Mouse (Mus musculus) ES-Bruce4 (cell line): ENCODE measurements around the gene Dstyk. TPM values are rescaled to one million over a fixed set of nuclear protein-coding genes. Genes with fewer than 3 reads are reported as not detected.
A peak's percentile ranks its signal among the peaks of the same experiment; 100 is the strongest.
"Not testable (repeated sequence)": the region's sequence is repeated elsewhere in the genome, so short reads cannot be mapped to it uniquely, and the experiment has no call there.

ENCODE experiments used
- H3K27ac ChIP-seq: 2 replicates; pipeline ENCODE4 v1.5.1; 2012; ENCODE audit warnings: low read length, inconsistent platforms; ENCODE audit not compliant: insufficient read depth
- H3K27me3 ChIP-seq: 2 replicates; pipeline ENCODE4 v1.6.1; 2012; ENCODE audit warnings: mild to moderate bottlenecking, low read length, inconsistent platforms; ENCODE audit not compliant: control insufficient read depth, poor library complexity, insufficient read depth, severe bottlenecking
- H3K36me3 ChIP-seq: 2 replicates; pipeline ENCODE4 v1.6.1; 2012; ENCODE audit warnings: inconsistent platforms, mild to moderate bottlenecking, low read length, moderate library complexity; ENCODE audit not compliant: control insufficient read depth, poor library complexity, insufficient read depth, severe bottlenecking
- H3K4me1 ChIP-seq: one replicate; pipeline ENCODE4 v1.8.1; 2011; ENCODE audit warnings: low read length; ENCODE audit not compliant: control insufficient read depth, insufficient read depth
- H3K4me3 ChIP-seq: 2 replicates; pipeline ENCODE4 v1.5.1; 2011; ENCODE audit warnings: low read depth, mild to moderate bottlenecking, low read length
- H3K9ac ChIP-seq: 2 replicates; pipeline ENCODE4 v1.6.1; 2012; ENCODE audit warnings: low read depth, mild to moderate bottlenecking, inconsistent platforms; ENCODE audit not compliant: poor library complexity, severe bottlenecking
- H3K9me3 ChIP-seq: replicated peaks from 2 replicates; pipeline ENCODE4 v1.6.1; 2012; ENCODE audit warnings: mild to moderate bottlenecking, low read length, inconsistent platforms; ENCODE audit not compliant: control insufficient read depth, poor library complexity, insufficient read depth, severe bottlenecking
- CTCF ChIP-seq: IDR thresholded peaks from one replicate; pipeline ENCODE4 v1.8.1; 2011; ENCODE audit warnings: low read depth, low read length
- EP300 ChIP-seq: IDR thresholded peaks from 2 replicates; pipeline ENCODE4 v1.6.1; 2011; ENCODE audit warnings: low read depth, low read length; ENCODE audit not compliant: insufficient read depth
- POLR2A ChIP-seq: IDR thresholded peaks from one replicate; pipeline ENCODE4 v1.8.1; 2011; ENCODE audit warnings: low read length; ENCODE audit not compliant: insufficient read depth
- polyA plus RNA-seq: library from polyadenylated mRNA; stranded (reverse); fragments of >200 nt; gene quantifications from 2 replicates; pipeline ENCODE4 v1.2.4, GENCODE M21; 2011; ENCODE audit warnings: low read depth; ENCODE audit not compliant: missing spikeins, insufficient read depth, insufficient read length

The Dstyk gene
- polyA plus RNA-seq, 1 experiment: 19.9 TPM

GRCm38 (mm10) chr1:132437389-132437788 lies 20.0 kb downstream of the Dstyk start:
- peaks cover 2% of the 10 kb centered on the region; the same call in 1 of the 2 replicates for H3K36me3 ChIP-seq
- H3K4me3 ChIP-seq: no peak overlapping the region
- H3K27ac ChIP-seq: no peak overlapping the region
- TF ChIP-seq EP300: no peak
- TF ChIP-seq CTCF: no peak
- no peak for TF ChIP-seq POLR2A
- H3K27me3 ChIP-seq: no peaks in the 10 kb centered on the region
- no peaks in the 10 kb centered on the region for H3K9me3 ChIP-seq
- no peaks in the 10 kb centered on the region for H3K4me1 ChIP-seq
- H3K9ac ChIP-seq: no peak overlapping the region

- Histone ChIP-seq H3K36me3 (peaks cover 2% of the 10 kb centered on the region; the same call in 1 of the 2 replicates), H3K9me3 (no peaks in the 10 kb centered on the region), H3K27ac (no peak overlapping the region), H3K4me1 (no peaks in the 10 kb centered on the region), H3K4me3 (no peak overlapping the region), H3K27me3 (no peaks in the 10 kb centered on the region), H3K9ac (no peak overlapping the region)
- TF ChIP-seq POLR2A: no peak
- TF ChIP-seq CTCF: no peak
- TF ChIP-seq EP300: no peak
Measured at GRCm38 (mm10) chr1:132440896-132441435, 23.6 kb downstream of the Dstyk start.

DNA sequence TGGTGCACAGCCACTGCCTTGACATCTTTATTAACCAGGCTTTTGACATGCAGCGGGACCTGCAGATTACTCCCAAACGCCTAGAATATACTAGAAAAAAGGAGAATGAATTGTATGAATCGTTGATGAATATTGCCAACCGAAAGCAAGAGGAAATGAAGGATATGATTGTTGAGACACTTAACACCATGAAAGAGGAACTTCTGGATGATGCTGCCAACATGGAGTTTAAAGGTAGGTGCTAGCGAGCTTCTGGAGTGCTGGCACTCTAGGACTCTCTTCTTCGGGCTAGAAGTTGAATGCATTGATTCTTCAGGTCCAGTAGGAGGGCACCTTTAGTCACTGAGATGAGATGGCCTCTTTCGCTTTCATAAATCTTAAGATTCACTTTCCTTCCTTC lies 32.4 kb downstream of the Dstyk start:
- H3K36me3 ChIP-seq: no peaks in the 10 kb centered on the region; the same call in 1 of the 2 replicates
- H3K27me3 ChIP-seq: no peaks in the 10 kb centered on the region
- no peak for TF ChIP-seq CTCF
- no peak for TF ChIP-seq POLR2A
- no peak for TF ChIP-seq EP300
- H3K9me3 ChIP-seq: no peaks in the 10 kb centered on the region
- no peak overlapping the region for H3K9ac ChIP-seq
- no peaks in the 10 kb centered on the region for H3K4me1 ChIP-seq
- no peak overlapping the region for H3K4me3 ChIP-seq
- H3K27ac ChIP-seq: no peak overlapping the region

DNA sequence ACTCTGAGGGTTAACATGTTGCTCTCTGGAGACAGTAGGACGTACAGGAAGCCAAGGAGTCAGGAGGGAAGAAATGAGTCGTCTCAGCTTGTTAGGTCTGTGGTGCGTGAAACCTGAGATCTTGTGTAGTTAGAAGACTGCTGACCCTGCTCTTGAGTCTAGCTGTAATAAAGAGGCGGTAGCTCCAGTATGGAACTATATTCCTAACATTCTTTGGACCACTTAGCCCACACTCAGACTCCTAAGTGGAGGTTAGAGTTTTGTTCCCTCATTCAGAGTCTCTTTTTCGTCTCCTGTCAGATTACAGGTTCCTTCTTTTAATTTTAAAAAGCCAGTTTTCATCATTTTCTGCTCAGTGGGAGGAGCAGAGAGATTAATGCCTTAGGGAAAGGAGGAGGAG lies 47.3 kb downstream of the Dstyk start:
- Histone ChIP-seq H3K4me1 (peaks cover 2% of the 10 kb centered on the region), H3K4me3 (no peak overlapping the region), H3K36me3 (peaks cover 4% of the 10 kb centered on the region), H3K27ac (no peak overlapping the region), H3K9ac (no peak overlapping the region), H3K27me3 (no peaks in the 10 kb centered on the region), H3K9me3 (no peaks in the 10 kb centered on the region)
- TF ChIP-seq CTCF: no peak
- no peak for TF ChIP-seq EP300
- no peak for TF ChIP-seq POLR2A

- Histone ChIP-seq H3K9ac (no peak overlapping the region), H3K27me3 (no peaks in the 10 kb centered on the region), H3K27ac (peak overlapping the region; percentile 14; the same call in 1 of the 2 replicates), H3K36me3 (no peaks in the 10 kb centered on the region), H3K4me3 (no peak overlapping the region), H3K4me1 (peaks cover 6% of the 10 kb centered on the region), H3K9me3 (no peaks in the 10 kb centered on the region)
- TF ChIP-seq POLR2A (no peak), CTCF (no peak)
Measured at GRCm38 (mm10) chr1:132468926-132469325, 51.6 kb downstream of the Dstyk start.

- Histone ChIP-seq H3K27me3 (no peaks in the 10 kb centered on the region), H3K36me3 (no peaks in the 10 kb centered on the region), H3K9ac (no peak overlapping the region), H3K4me1 (peaks cover 6% of the 10 kb centered on the region), H3K4me3 (no peak overlapping the region), H3K27ac (peak overlapping the region; percentile 14), H3K9me3 (no peaks in the 10 kb centered on the region)
- no peak for TF ChIP-seq EP300
- no peak for TF ChIP-seq POLR2A
- no peak for TF ChIP-seq CTCF
Measured at GRCm38 (mm10) chr1:132469519-132469918, 52.2 kb downstream of the Dstyk start.

- not testable (repeated sequence) for H3K9ac ChIP-seq, H3K4me1 ChIP-seq, H3K36me3 ChIP-seq, H3K4me3 ChIP-seq, H3K27me3 ChIP-seq, H3K9me3 ChIP-seq
- H3K27ac ChIP-seq: peak overlapping the region; percentile 57; the same call in 1 of the 2 replicates
Measured at GRCm38 (mm10) chr1:132470031-132470430, 52.7 kb downstream of the Dstyk start.
